Mouse (Mus musculus): Measurements from ENCODE around the gene Btbd16. TPM values are rescaled to one million over a fixed set of nuclear protein-coding genes. Genes with fewer than 3 reads are reported as not detected.

Btbd16 gene
- polyA plus RNA-seq, 1 experiment from 2014 or later: not detected

DNA sequence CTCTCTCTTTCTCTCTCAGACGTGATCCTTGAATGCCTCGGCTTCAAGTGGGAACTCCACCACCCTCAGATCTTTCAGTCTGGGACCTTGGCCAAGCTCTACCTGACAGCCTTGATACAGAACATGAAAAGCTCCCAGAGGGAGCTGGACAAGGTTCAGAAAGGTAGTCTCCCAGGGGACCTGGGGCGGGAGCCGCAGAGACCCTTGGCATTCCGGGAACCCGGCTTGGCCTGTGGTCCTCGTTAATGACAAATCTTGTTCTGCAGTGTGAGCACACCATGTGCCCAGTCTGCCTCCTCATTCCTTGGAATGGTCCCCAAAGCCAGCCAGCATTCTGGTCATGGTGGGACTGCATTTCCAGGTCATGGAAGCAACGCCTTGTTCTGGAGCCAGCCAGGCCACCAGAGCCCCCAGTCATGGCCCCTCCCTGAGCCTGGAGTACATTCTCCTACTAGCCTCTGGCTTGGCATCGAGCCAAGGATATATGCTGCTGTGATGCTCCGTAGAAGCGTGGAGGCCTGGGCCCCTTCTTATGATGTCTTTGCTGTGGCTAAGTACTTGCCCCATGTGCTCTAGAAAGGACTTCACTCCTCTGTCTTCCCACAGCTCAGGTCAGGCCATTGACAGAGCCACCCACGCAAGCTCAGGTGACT, 12.2 kb downstream of the Btbd16 start:
- H3K4me3 ChIP-seq (replicated peaks; ENCODE audit: low read depth, low read length): no peak overlapping the region
- WGBS: 84% methylated on average over 12 of the region's 12 CpGs
- no peaks in the 10 kb centered on the region for H3K9me3 ChIP-seq (ENCODE audit: control insufficient read depth, low read length)
- H3K36me3 ChIP-seq (ENCODE audit: control insufficient read depth, insufficient read depth, low read length): no peaks in the 10 kb centered on the region
- no peak overlapping the region for H3K27ac ChIP-seq (replicated peaks; ENCODE audit: low read depth, low read length)
- no peaks in the 10 kb centered on the region for H3K4me1 ChIP-seq (ENCODE audit: control insufficient read depth, insufficient read depth, low read length)
- H3K9ac ChIP-seq (replicated peaks; ENCODE audit: low read length): no peak overlapping the region
- no peaks in the 10 kb centered on the region for H3K27me3 ChIP-seq (ENCODE audit: control insufficient read depth, insufficient read depth, low read length)
- ATAC-seq (ENCODE audit: low FRiP score, low TSS enrichment): no peak
- no peak for DNase-seq
- no peak overlapping the region for H3K4me2 ChIP-seq (ENCODE audit: low read length)

GRCm38 (mm10) chr7:130786708-130787107, 12.8 kb downstream of the Btbd16 start:
- ATAC-seq (ENCODE audit: low FRiP score, low TSS enrichment) (no peak), DNase-seq (no peak)
- Histone ChIP-seq H3K9ac (replicated peaks; ENCODE audit: low read length) (no peak overlapping the region), H3K4me2 (ENCODE audit: low read length) (no peak overlapping the region), H3K9me3 (ENCODE audit: control insufficient read depth, low read length) (no peaks in the 10 kb centered on the region), H3K27ac (replicated peaks; ENCODE audit: low read depth, low read length) (no peak overlapping the region), H3K27me3 (ENCODE audit: control insufficient read depth, insufficient read depth, low read length) (no peaks in the 10 kb centered on the region), H3K4me1 (ENCODE audit: control insufficient read depth, insufficient read depth, low read length) (no peaks in the 10 kb centered on the region), H3K4me3 (replicated peaks; ENCODE audit: low read depth, low read length) (no peak overlapping the region), H3K36me3 (ENCODE audit: control insufficient read depth, insufficient read depth, low read length) (no peaks in the 10 kb centered on the region)
- 76% methylated on average over 5 of the region's 5 CpGs for WGBS

- Histone ChIP-seq H3K27me3 (ENCODE audit: control insufficient read depth, insufficient read depth, low read length) (no peaks in the 10 kb centered on the region), H3K36me3 (ENCODE audit: control insufficient read depth, insufficient read depth, low read length) (no peaks in the 10 kb centered on the region), H3K4me2 (ENCODE audit: low read length) (no peak overlapping the region), H3K9ac (replicated peaks; ENCODE audit: low read length) (no peak overlapping the region), H3K4me1 (ENCODE audit: control insufficient read depth, insufficient read depth, low read length) (no peaks in the 10 kb centered on the region), H3K9me3 (ENCODE audit: control insufficient read depth, low read length) (no peaks in the 10 kb centered on the region), H3K27ac (replicated peaks; ENCODE audit: low read depth, low read length) (no peak overlapping the region), H3K4me3 (replicated peaks; ENCODE audit: low read depth, low read length) (no peak overlapping the region)
- 96% methylated on average over 4 of the region's 4 CpGs for WGBS
- no peak for DNase-seq
- ATAC-seq (ENCODE audit: low FRiP score, low TSS enrichment): no peak
These were observed 13.7 kb downstream of the Btbd16 start for GRCm38 (mm10) chr7:130787537-130787936.

- Histone ChIP-seq H3K27ac (replicated peaks; ENCODE audit: low read depth, low read length) (no peak overlapping the region), H3K9ac (replicated peaks; ENCODE audit: low read length) (no peak overlapping the region), H3K4me1 (ENCODE audit: control insufficient read depth, insufficient read depth, low read length) (no peaks in the 10 kb centered on the region), H3K4me2 (ENCODE audit: low read length) (no peak overlapping the region), H3K9me3 (ENCODE audit: control insufficient read depth, low read length) (no peaks in the 10 kb centered on the region), H3K4me3 (replicated peaks; ENCODE audit: low read depth, low read length) (no peak overlapping the region), H3K27me3 (ENCODE audit: control insufficient read depth, insufficient read depth, low read length) (no peaks in the 10 kb centered on the region), H3K36me3 (ENCODE audit: control insufficient read depth, insufficient read depth, low read length) (no peaks in the 10 kb centered on the region)
- ATAC-seq (ENCODE audit: low FRiP score, low TSS enrichment) (no peak), DNase-seq (no peak)
- 93% methylated on average over 3 of the region's 3 CpGs for WGBS
These were observed 15.1 kb downstream of the Btbd16 start for GRCm38 (mm10) chr7:130788950-130789349.

DNA sequence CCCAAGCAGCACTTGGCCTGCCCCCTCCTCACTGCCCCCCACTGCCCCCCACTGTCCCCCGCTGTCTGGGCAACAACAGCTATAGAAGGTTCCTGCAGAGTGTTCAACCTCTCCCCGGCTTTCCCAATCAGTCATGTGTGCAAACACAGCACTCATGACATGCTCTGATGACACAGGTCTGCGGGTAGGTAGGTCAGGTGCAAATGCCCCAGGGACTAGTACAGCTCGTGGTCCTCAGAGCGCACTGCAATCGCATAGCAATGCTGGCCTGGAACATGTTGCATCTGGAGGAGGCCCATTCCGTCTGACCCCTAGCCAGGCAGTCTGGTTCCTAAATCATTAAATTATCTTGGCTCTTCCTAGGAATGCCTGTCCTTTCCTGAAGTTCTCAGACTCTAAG, 15.6 kb downstream of the Btbd16 start:
- no peaks in the 10 kb centered on the region for H3K4me1 ChIP-seq (ENCODE audit: control insufficient read depth, insufficient read depth, low read length)
- DNase-seq (no peak), ATAC-seq (ENCODE audit: low FRiP score, low TSS enrichment) (no peak)
- H3K9me3 ChIP-seq (ENCODE audit: control insufficient read depth, low read length): no peaks in the 10 kb centered on the region
- 85% methylated on average over 7 of the region's 7 CpGs for WGBS
- H3K36me3 ChIP-seq (ENCODE audit: control insufficient read depth, insufficient read depth, low read length): no peaks in the 10 kb centered on the region
- no peak overlapping the region for H3K4me2 ChIP-seq (ENCODE audit: low read length)
- H3K4me3 ChIP-seq (replicated peaks; ENCODE audit: low read depth, low read length): no peak overlapping the region
- no peak overlapping the region for H3K9ac ChIP-seq (replicated peaks; ENCODE audit: low read length)
- H3K27ac ChIP-seq (replicated peaks; ENCODE audit: low read depth, low read length): no peak overlapping the region
- H3K27me3 ChIP-seq (ENCODE audit: control insufficient read depth, insufficient read depth, low read length): no peaks in the 10 kb centered on the region

DNA sequence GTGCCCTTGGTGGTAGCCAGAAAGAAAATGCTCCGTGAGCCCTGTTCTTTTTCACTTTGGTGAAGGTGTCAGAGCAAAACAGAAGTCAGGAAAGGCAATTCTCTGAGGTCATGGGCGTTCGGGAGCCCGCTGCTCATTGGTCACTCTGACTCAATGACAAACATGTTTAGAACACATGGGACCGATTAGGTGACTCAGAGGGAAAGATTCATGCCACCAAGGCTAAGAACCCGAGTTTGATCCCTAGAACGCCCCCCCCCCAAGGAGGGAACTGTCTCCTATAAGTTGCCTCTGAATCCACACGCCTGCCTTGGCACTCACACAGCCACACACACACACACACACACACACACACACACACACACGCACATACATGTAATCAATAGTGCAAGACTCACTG, 19.8 kb downstream of the Btbd16 start:
- no peak for ATAC-seq (ENCODE audit: low FRiP score, low TSS enrichment)
- WGBS: 81% methylated on average over 9 of the region's 9 CpGs

DNA sequence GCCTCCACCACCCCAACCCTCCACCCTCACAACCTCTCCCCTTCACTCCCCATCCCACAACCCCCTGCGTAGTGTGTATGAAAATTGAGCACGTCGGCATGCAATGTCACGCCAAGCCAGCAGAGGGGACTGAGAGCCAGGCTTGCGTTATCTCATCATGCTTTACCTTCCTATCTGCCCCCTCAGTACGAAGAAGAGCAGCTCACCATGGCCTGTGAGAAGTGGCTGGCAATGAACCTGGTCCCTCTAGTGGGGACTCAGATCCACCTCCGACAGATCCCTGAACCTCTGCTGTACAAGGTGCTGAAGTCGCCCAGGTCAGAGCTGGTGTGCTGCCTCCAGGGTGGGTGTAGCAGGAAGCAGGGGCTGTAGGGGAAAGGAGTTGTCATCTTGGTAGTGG, 22.9 kb downstream of the Btbd16 start:
- no peaks in the 10 kb centered on the region for H3K27me3 ChIP-seq (ENCODE audit: control insufficient read depth, insufficient read depth, low read length)
- H3K9ac ChIP-seq (replicated peaks; ENCODE audit: low read length): no peak overlapping the region
- no peaks in the 10 kb centered on the region for H3K9me3 ChIP-seq (ENCODE audit: control insufficient read depth, low read length)
- H3K27ac ChIP-seq (replicated peaks; ENCODE audit: low read depth, low read length): no peak overlapping the region
- no peak overlapping the region for H3K4me3 ChIP-seq (replicated peaks; ENCODE audit: low read depth, low read length)
- no peaks in the 10 kb centered on the region for H3K36me3 ChIP-seq (ENCODE audit: control insufficient read depth, insufficient read depth, low read length)
- no peak overlapping the region for H3K4me2 ChIP-seq (ENCODE audit: low read length)
- DNase-seq (no peak), ATAC-seq (ENCODE audit: low FRiP score, low TSS enrichment) (no peak)
- WGBS: 70% methylated on average over 8 of the region's 8 CpGs
- H3K4me1 ChIP-seq (ENCODE audit: control insufficient read depth, insufficient read depth, low read length): no peaks in the 10 kb centered on the region

More for the DNA sequence above, 19.8 kb downstream of the Btbd16 start:
- no peaks in the 10 kb centered on the region for H3K36me3 ChIP-seq (ENCODE audit: control insufficient read depth, insufficient read depth, low read length)
- H3K4me3 ChIP-seq (replicated peaks; ENCODE audit: low read depth, low read length): no peak overlapping the region
- H3K4me1 ChIP-seq (ENCODE audit: control insufficient read depth, insufficient read depth, low read length): no peaks in the 10 kb centered on the region
- DNase-seq: no peak
- no peaks in the 10 kb centered on the region for H3K9me3 ChIP-seq (ENCODE audit: control insufficient read depth, low read length)
- H3K9ac ChIP-seq (replicated peaks; ENCODE audit: low read length): no peak overlapping the region
- no peak overlapping the region for H3K4me2 ChIP-seq (ENCODE audit: low read length)
- no peaks in the 10 kb centered on the region for H3K27me3 ChIP-seq (ENCODE audit: control insufficient read depth, insufficient read depth, low read length)
- H3K27ac ChIP-seq (replicated peaks; ENCODE audit: low read depth, low read length): no peak overlapping the region

- Histone ChIP-seq H3K27me3 (ENCODE audit: control insufficient read depth, insufficient read depth, low read length) (no peaks in the 10 kb centered on the region), H3K4me2 (ENCODE audit: low read length) (no peak overlapping the region), H3K27ac (replicated peaks; ENCODE audit: low read depth, low read length) (no peak overlapping the region), H3K36me3 (ENCODE audit: control insufficient read depth, insufficient read depth, low read length) (no peaks in the 10 kb centered on the region), H3K9ac (replicated peaks; ENCODE audit: low read length) (no peak overlapping the region), H3K4me3 (replicated peaks; ENCODE audit: low read depth, low read length) (no peak overlapping the region), H3K4me1 (ENCODE audit: control insufficient read depth, insufficient read depth, low read length) (no peaks in the 10 kb centered on the region), H3K9me3 (ENCODE audit: control insufficient read depth, low read length) (no peaks in the 10 kb centered on the region)
- 92% methylated on average over 6 of the region's 6 CpGs for WGBS
- DNase-seq (no peak), ATAC-seq (ENCODE audit: low FRiP score, low TSS enrichment) (no peak)
These were observed 23.7 kb downstream of the Btbd16 start for GRCm38 (mm10) chr7:130797524-130797923.

DNA sequence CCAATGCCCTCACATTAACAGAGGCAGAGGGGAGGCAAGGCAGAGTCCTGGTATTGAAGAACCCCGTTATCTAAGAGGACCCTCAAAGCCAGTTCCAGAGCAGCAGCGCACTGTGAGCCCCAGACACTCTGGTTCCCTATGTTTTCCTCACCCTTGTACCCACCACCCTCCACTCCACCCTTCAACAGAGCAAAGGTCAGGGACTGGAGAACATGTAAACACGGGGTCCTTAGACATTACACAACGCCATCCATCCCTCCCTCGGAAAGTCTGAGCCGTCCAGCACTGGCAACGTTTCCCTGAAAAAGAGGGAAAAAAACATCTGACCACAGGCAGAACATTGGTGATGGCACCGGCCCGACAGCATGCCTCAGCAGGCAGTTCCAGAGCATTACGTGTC, 25.5 kb downstream of the Btbd16 start:
- Histone ChIP-seq H3K9ac (replicated peaks; ENCODE audit: low read length) (no peak overlapping the region), H3K9me3 (ENCODE audit: control insufficient read depth, low read length) (no peaks in the 10 kb centered on the region), H3K27me3 (ENCODE audit: control insufficient read depth, insufficient read depth, low read length) (no peaks in the 10 kb centered on the region), H3K4me1 (ENCODE audit: control insufficient read depth, insufficient read depth, low read length) (no peaks in the 10 kb centered on the region), H3K36me3 (ENCODE audit: control insufficient read depth, insufficient read depth, low read length) (no peaks in the 10 kb centered on the region), H3K27ac (replicated peaks; ENCODE audit: low read depth, low read length) (no peak overlapping the region), H3K4me3 (replicated peaks; ENCODE audit: low read depth, low read length) (no peak overlapping the region), H3K4me2 (ENCODE audit: low read length) (no peak overlapping the region)
- DNase-seq (no peak), ATAC-seq (ENCODE audit: low FRiP score, low TSS enrichment) (no peak)
- 94% methylated on average over 10 of the region's 10 CpGs for WGBS

Data from midbrain, embryonic 14.5 days (tissue).